In the genomic region with DNA sequence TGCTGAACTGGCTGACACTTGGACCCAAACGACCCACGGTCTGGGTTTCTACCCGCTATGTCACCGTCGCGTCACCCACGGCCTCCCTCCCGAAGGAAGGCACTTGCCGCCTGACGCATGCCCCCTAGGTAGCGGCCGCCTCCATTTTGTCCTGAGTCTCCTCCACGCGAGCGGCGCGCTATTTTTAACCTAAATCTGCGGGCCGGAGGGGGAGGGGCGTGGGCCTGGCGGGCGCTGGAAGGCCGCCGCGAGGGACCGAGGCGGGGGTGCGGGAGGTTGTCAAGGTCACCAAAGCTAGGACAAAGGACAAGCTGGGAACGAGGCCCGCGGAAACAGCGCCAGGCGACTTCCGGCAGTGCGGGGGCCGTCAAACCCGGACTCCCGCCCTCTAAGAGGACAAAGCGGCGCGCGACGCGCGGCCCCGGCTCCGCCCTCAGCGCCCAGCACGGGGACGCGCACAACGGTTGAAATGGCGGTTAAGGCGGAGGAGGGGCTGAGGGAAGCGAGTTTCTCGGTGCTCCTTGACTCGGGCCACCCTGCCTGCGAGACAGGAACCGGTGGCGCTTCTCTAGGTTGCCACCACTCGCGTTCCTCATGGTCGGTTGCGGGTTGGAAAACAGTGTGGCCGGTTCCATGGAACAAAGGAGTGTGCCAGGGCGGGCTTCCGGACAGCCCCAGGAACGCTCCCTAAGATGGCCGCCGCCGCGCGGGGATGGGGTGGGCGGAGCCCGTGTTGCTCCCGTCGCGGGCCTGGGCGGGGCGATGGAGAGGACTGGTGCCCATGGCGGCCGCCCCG, we compare ENCODE assay signal across 8 mouse cellular contexts. TPM values are rescaled to one million over a fixed set of nuclear protein-coding genes. Genes with fewer than 3 reads are reported as not detected.
A peak's percentile ranks its signal among the peaks of the same experiment; 100 is the strongest.
DNase-seq lines count a peak whose midpoint lies in the region; ATAC-seq lines count a peak whose summit lies in the region.

A gene (plus strand): TSS at position 742 of the 796 bp plus-strand sequence.

- peak; percentile 95 for ATAC-seq in hindbrain, embryonic 13.5 days (ENCODE audit: low FRiP score)

- H3K4me3 ChIP-seq in hindbrain, embryonic 13.5 days: peak within 1 kb of the TSS; percentile 67

- H3K9ac ChIP-seq in hindbrain, embryonic 13.5 days: peak within 1 kb of the TSS; percentile 90

- peaks cover 24% of the 10 kb centered on the region for H3K36me3 ChIP-seq in hindbrain, embryonic 13.5 days

- H3K9me3 ChIP-seq in hindbrain, embryonic 13.5 days: no peaks in the 10 kb centered on the region

- peaks cover 36% of the 10 kb centered on the region for H3K4me1 ChIP-seq in hindbrain, embryonic 13.5 days (replicated peaks)

- no peaks in the 10 kb centered on the region for H3K27me3 ChIP-seq in hindbrain, embryonic 13.5 days

- H3K27ac ChIP-seq in hindbrain, embryonic 13.5 days: peak within 1 kb of the TSS; percentile 100

- WGBS in hindbrain, embryonic 13.5 days: under 1% methylated on average over 74 of the region's 83 CpGs

- peak within 1 kb of the TSS; percentile 89 for H3K4me2 ChIP-seq in hindbrain, embryonic 13.5 days

- DNase-seq in NIH3T3 (ENCODE audit: low read depth): peak; percentile 98
- peak; percentile 98 to 99 for DNase-seq in cerebellum, postnatal 10 days
- peak; percentile 91 to 92 for DNase-seq in frontal cortex, postnatal 14 days (ENCODE audit: low spot score in 2 of 2)
- DNase-seq in layer of hippocampus, postnatal 36 days: peak; percentile 96
- DNase-seq in lung, postnatal 36 days: peak; percentile 97
- peak; percentile 98 for DNase-seq in retina, postnatal 1 day
- DNase-seq in urinary bladder, adult 18-20 months (ENCODE audit: low spot score in 2 of 2): peak; percentile 92 to 96

RNA-seq across cellular contexts. Expression of the gene that starts here (rescaled TPM):
- 146 and 152 TPM in 2 replicates for polyA plus RNA-seq in hindbrain, embryonic 13.5 days (2015; fragmentation: Nextera tagmentation; extraction: Ambion mirVana)
- total RNA-seq in layer of hippocampus, postnatal 36 days (2021): 10 to 100 TPM; 42.9 to 44.0 TPM

Comparison
In these comparisons a context has a peak if more than half of its experiments do, and no peak if none do; other contexts are left out.
1. Peak in every context shown above with its lines: DNase-seq, ATAC-seq, H3K4me3 ChIP-seq and H3K27ac ChIP-seq.